Mouse (Mus musculus) midbrain, embryonic 12.5 days (tissue): ENCODE measurements around the gene Paxip1. TPM values are rescaled to one million over a fixed set of nuclear protein-coding genes. Genes with fewer than 3 reads are reported as not detected.

ENCODE experiments used
- ATAC-seq: fragments of 200-750 bp; cut with Nextera tagmentation; 2 replicates; pipeline ENCODE4 v1.8.0; 2017; ENCODE audit warnings: low read depth, moderate TSS enrichment, moderate library complexity; ENCODE audit not compliant: low FRiP score
- H3K27ac ChIP-seq: fragments of 300-500 bp; sonication (generic); replicated peaks from 2 replicates; pipeline ENCODE4 v1.5.1; 2016; ENCODE audit warnings: mild to moderate bottlenecking
- H3K27me3 ChIP-seq: fragments of 300-500 bp; sonication (generic); 2 replicates; pipeline ENCODE4 v1.6.1; 2016; ENCODE audit warnings: mild to moderate bottlenecking
- H3K36me3 ChIP-seq: fragments of 300-500 bp; sonication (generic); 2 replicates; pipeline ENCODE4 v1.6.1; 2016
- H3K4me1 ChIP-seq: fragments of 300-500 bp; sonication (generic); 2 replicates; pipeline ENCODE4 v1.6.1; 2016
- H3K4me2 ChIP-seq: fragments of 300-500 bp; sonication (generic); replicated peaks from 2 replicates; pipeline ENCODE4 v1.6.1; 2016; ENCODE audit warnings: mild to moderate bottlenecking, moderate library complexity
- H3K4me3 ChIP-seq: fragments of 300-500 bp; sonication (generic); 2 replicates; pipeline ENCODE4 v1.5.1; 2016; ENCODE audit warnings: mild to moderate bottlenecking
- H3K9ac ChIP-seq: fragments of 300-500 bp; sonication (generic); replicated peaks from 2 replicates; pipeline ENCODE4 v1.6.1; 2016; ENCODE audit warnings: mild to moderate bottlenecking, moderate library complexity
- H3K9me3 ChIP-seq: fragments of 300-500 bp; sonication (generic); 2 replicates; pipeline ENCODE4 v1.6.1; 2016; ENCODE audit warnings: mild to moderate bottlenecking
- WGBS: fragments of 180-500 bp; shearing (Covaris S2); methylation state at CpG from one replicate; pipeline ENCODE4 v1.1.7; 2016; 5-methylcytosine and 5-hydroxymethylcytosine counted together
- polyA plus RNA-seq: library from polyadenylated mRNA; unstranded; fragments of >200 nt; fragmentation: Nextera tagmentation; extraction: Ambion mirVana; gene quantifications from 2 replicates; pipeline ENCODE4 v1.2.1, GENCODE M21; 2016

The Paxip1 gene
- polyA plus RNA-seq, 1 experiment from 2014 or later = 42.2 TPM

- WGBS = 81% methylated on average over 2 of the region's 2 CpGs
- Histone ChIP-seq H3K27me3 (no peaks in the 10 kb centered on the region), H3K4me1 (no peaks in the 10 kb centered on the region), H3K4me3 (no peak overlapping the region), H3K9me3 (no peaks in the 10 kb centered on the region), H3K4me2 (no peak overlapping the region), H3K36me3 (no peaks in the 10 kb centered on the region), H3K27ac (no peak overlapping the region), H3K9ac (no peak overlapping the region)
- no peak for ATAC-seq
These were observed 72.2 kb downstream of the Paxip1 start for GRCm38 (mm10) chr5:27719311-27719710.

DNA sequence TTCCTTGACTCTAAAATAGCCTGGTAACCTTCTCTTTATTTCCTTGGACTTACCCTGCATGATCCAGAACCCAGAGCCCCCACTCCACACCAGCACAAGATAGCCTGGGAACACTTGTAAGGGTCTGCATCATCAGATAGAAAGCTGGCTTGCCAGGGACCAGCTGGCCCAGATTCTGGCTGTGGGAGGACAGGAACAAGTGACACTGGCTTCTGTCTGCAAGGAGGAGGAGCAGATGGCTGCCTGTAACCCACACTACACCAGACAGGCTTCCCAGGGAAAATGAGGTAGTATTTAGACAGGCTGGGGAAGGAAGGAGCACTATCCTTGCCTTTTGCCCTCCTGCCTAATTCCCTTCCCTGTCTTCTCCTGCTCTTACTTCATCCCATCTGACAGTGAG lies 74.2 kb downstream of the Paxip1 start:
- Histone ChIP-seq H3K9me3 (no peaks in the 10 kb centered on the region), H3K36me3 (no peaks in the 10 kb centered on the region), H3K27me3 (no peaks in the 10 kb centered on the region), H3K4me2 (no peak overlapping the region), H3K4me1 (no peaks in the 10 kb centered on the region), H3K27ac (no peak overlapping the region), H3K4me3 (no peak overlapping the region), H3K9ac (no peak overlapping the region)
- ATAC-seq = no peak

GRCm38 (mm10) chr5:27716026-27716425 lies 75.5 kb downstream of the Paxip1 start:
- H3K36me3 ChIP-seq = no peaks in the 10 kb centered on the region
- no peak overlapping the region for H3K27ac ChIP-seq
- no peaks in the 10 kb centered on the region for H3K27me3 ChIP-seq
- 89% methylated on average over 4 of the region's 4 CpGs for WGBS
- no peak overlapping the region for H3K4me2 ChIP-seq
- peaks cover 6% of the 10 kb centered on the region; the same call in 1 of the 2 replicates for H3K4me1 ChIP-seq
- no peaks in the 10 kb centered on the region for H3K9me3 ChIP-seq
- H3K9ac ChIP-seq = no peak overlapping the region
- H3K4me3 ChIP-seq = no peak overlapping the region
- ATAC-seq = no peak

DNA sequence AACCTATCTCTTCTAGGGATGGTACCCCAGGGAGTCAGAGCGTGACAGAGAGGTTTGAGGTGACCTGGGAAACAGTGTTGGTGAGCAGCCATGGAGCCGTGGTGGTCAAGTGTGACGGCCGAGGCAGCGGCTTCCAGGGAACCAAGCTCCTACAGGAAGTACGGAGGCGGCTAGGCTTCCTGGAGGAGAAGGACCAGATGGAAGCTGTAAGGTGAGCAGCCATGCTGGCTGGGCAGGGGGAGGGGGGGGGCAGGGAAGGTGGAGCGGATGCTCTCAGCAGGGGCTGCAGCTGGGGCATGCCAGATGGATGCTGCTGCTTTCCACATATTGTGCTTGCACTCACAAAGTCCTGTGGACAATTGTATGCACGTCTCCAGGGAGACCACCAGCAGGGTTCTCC lies 77.1 kb downstream of the Paxip1 start:
- no peaks in the 10 kb centered on the region for H3K36me3 ChIP-seq
- peaks cover 7% of the 10 kb centered on the region; the same call in 1 of the 2 replicates for H3K4me1 ChIP-seq
- H3K27me3 ChIP-seq = no peaks in the 10 kb centered on the region
- H3K9me3 ChIP-seq = no peaks in the 10 kb centered on the region
- no peak for ATAC-seq
- WGBS = 78% methylated on average over 9 of the region's 9 CpGs
- H3K4me2 ChIP-seq = no peak overlapping the region
- H3K4me3 ChIP-seq = no peak overlapping the region
- H3K27ac ChIP-seq = no peak overlapping the region
- no peak overlapping the region for H3K9ac ChIP-seq

DNA sequence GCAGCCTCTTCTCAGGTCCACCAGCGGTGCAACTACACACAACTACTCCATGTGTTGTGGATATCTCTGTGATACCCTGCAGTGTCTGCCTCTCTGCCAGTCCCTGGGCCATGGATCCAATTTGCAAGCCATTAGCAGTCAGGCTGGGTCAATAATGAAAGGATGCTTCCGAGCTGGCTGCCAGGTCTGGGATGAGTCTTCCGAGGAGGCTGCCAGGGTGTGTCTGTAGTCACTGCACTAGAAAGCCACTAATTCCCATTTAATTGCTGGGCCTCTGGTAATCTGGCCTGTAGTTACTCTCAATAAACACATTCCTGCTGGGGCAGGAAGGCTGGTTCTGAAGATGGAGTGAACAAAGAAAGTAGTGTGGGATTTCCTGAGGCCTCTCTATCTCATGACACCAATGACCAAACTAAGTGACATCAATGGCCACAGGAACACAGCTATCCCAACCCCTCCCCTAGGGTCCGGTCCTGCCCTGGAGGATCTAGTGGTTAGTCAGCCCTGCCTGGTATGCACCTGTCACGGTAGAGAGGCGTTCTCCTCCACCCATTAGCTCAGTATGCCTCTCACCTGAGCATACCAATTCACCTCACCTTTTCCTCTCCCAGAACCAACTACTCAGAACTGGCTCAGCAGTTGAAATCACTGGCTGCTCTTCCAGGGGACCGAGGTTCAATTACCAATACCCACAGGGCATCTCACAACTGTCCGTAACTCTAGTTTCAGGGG lies 79.9 kb downstream of the Paxip1 start:
- Histone ChIP-seq H3K27me3 (no peaks in the 10 kb centered on the region), H3K4me2 (no peak overlapping the region), H3K27ac (peak overlapping the region; percentile 42; the same call in 1 of the 2 replicates), H3K4me1 (peaks cover 17% of the 10 kb centered on the region; the same call in 1 of the 2 replicates), H3K4me3 (no peak overlapping the region), H3K9ac (no peak overlapping the region), H3K36me3 (no peaks in the 10 kb centered on the region), H3K9me3 (no peaks in the 10 kb centered on the region)
- no peak for ATAC-seq
- WGBS = 61% methylated on average over 8 of the region's 8 CpGs

GRCm38 (mm10) chr5:27708209-27708608 lies 83.3 kb downstream of the Paxip1 start:
- Histone ChIP-seq H3K27me3 (no peaks in the 10 kb centered on the region), H3K9ac (no peak overlapping the region), H3K4me1 (peaks cover 17% of the 10 kb centered on the region; the same call in 1 of the 2 replicates), H3K4me3 (no peak overlapping the region), H3K27ac (0 out of 2 replicates have a peak overlapping the region, but pooled peaks have one; percentile 10), H3K9me3 (no peaks in the 10 kb centered on the region), H3K36me3 (no peaks in the 10 kb centered on the region), H3K4me2 (no peak overlapping the region)
- 41% methylated on average over 6 of the region's 6 CpGs for WGBS
- 0 out of 2 replicates have a peak, but pooled peaks have one; percentile 11 for ATAC-seq

GRCm38 (mm10) chr5:27707283-27707682 lies 84.2 kb downstream of the Paxip1 start:
- 0 out of 2 replicates have a peak overlapping the region, but pooled peaks have one; percentile 21 for H3K27ac ChIP-seq
- no peak for ATAC-seq
- no peaks in the 10 kb centered on the region for H3K9me3 ChIP-seq
- H3K27me3 ChIP-seq = no peaks in the 10 kb centered on the region
- peaks cover 23% of the 10 kb centered on the region; the same call in 1 of the 2 replicates for H3K4me1 ChIP-seq
- H3K9ac ChIP-seq = no peak overlapping the region
- no peaks in the 10 kb centered on the region for H3K36me3 ChIP-seq
- no peak overlapping the region for H3K4me3 ChIP-seq
- no peak overlapping the region for H3K4me2 ChIP-seq

GRCm38 (mm10) chr5:27706551-27706950 lies 84.9 kb downstream of the Paxip1 start:
- peaks cover 22% of the 10 kb centered on the region; the same call in 1 of the 2 replicates for H3K4me1 ChIP-seq
- H3K9me3 ChIP-seq = no peaks in the 10 kb centered on the region
- no peak overlapping the region for H3K4me3 ChIP-seq
- H3K9ac ChIP-seq = no peak overlapping the region
- H3K27ac ChIP-seq = 0 out of 2 replicates have a peak overlapping the region, but pooled peaks have one; percentile 32
- WGBS = 46% methylated on average over 6 of the region's 6 CpGs
- no peaks in the 10 kb centered on the region for H3K36me3 ChIP-seq
- H3K4me2 ChIP-seq = no peak overlapping the region
- H3K27me3 ChIP-seq = no peaks in the 10 kb centered on the region
- peak; percentile 63 for ATAC-seq

DNA sequence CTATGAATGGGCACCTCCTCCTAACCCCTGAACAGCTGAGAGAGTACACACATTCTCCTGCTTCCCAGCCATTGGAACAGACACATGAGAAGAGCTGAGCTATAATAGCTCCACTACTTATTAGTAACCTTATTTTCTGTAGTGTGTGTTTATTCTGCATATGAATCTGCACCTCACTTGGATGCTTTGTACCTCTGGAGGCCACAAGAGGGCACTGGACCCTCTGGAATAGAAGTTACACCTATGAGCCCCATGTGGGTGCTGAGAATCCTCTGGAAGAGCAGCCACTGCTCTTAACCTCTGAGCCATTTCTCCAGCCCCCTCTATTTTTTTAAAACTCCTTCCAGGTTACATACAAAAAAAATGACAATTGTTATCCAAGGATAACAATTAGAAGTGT lies 86.5 kb downstream of the Paxip1 start:
- H3K9me3 ChIP-seq = no peaks in the 10 kb centered on the region
- no peak overlapping the region for H3K9ac ChIP-seq
- H3K27ac ChIP-seq = no peak overlapping the region
- no peaks in the 10 kb centered on the region for H3K36me3 ChIP-seq
- H3K27me3 ChIP-seq = no peaks in the 10 kb centered on the region
- ATAC-seq = no peak
- peaks cover 16% of the 10 kb centered on the region; the same call in 1 of the 2 replicates for H3K4me1 ChIP-seq
- H3K4me3 ChIP-seq = no peak overlapping the region
- H3K4me2 ChIP-seq = no peak overlapping the region

GRCm38 (mm10) chr5:27702482-27702881 lies 89.0 kb downstream of the Paxip1 start:
- Histone ChIP-seq H3K27ac (no peak overlapping the region; the same call in 1 of the 2 replicates), H3K4me3 (no peak overlapping the region), H3K4me2 (no peak overlapping the region), H3K27me3 (no peaks in the 10 kb centered on the region), H3K4me1 (0 out of 2 replicates have a peak, but pooled peaks cover 12% of the 10 kb centered on the region), H3K9ac (no peak overlapping the region), H3K36me3 (no peaks in the 10 kb centered on the region), H3K9me3 (no peaks in the 10 kb centered on the region)
- no peak for ATAC-seq
- 78% methylated on average over 6 of the region's 6 CpGs for WGBS
